Mouse (Mus musculus): ENCODE data around the gene Lce1d. TPM values are rescaled to one million over a fixed set of nuclear protein-coding genes. Genes with fewer than 3 reads are reported as not detected.
"Not testable (repeated sequence)": the region's sequence is repeated elsewhere in the genome, so short reads cannot be mapped to it uniquely, and the experiment has no call there.

Lce1d gene
- total and polyA plus RNA-seq, 3 experiments, result not detected

DNA sequence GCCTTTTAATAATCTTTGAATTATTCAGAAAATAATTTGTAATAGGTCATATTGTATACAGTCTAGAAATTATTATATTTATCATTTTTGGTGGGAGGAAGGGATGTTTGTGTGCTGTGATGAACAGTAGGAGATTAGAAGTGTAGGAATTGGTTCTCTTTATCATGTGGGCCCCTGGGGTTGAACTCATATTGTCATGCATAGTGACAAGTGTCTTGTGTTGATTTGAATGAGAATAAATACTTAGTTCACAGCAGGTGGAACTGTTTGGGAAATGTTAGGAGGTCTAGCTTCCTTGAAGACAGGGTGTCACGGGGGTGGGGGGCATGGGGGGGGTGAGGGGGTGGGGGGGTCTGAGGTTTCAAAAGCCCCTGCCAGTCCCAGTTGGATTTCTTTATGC is 7.6 kb upstream of the Lce1d start:
- Histone ChIP-seq H3K27me3 (ENCODE audit: control insufficient read depth in 1 of 2, insufficient read depth in 2 of 2, low read length in 2 of 2) (no peaks in the 10 kb centered on the region), H3K4me1 (ENCODE audit: control insufficient read depth in 1 of 2, insufficient read depth in 2 of 2, low read length in 2 of 2) (no peaks in the 10 kb centered on the region), H3K4me3 (ENCODE audit: control insufficient read depth in 1 of 2, insufficient read depth in 1 of 2, low read depth in 2 of 2, low read length in 2 of 2) (no peak overlapping the region), H3K9me3 (replicated peaks; ENCODE audit: insufficient read depth, low read length) (no peaks in the 10 kb centered on the region), H3K9ac (ENCODE audit: control insufficient read depth, low read depth, low read length, poor library complexity, severe bottlenecking) (no peak overlapping the region), H3K27ac (ENCODE audit: control insufficient read depth, low read depth, low read length) (no peak overlapping the region), H3K79me2 (ENCODE audit: control insufficient read depth, insufficient read depth, low read length, poor library complexity) (no peaks in the 10 kb centered on the region), H3K36me3 (ENCODE audit: control insufficient read depth in 1 of 2, insufficient read depth in 2 of 2, low read length in 2 of 2) (no peaks in the 10 kb centered on the region)
- TF ChIP-seq TAL1 (IDR thresholded peaks at IDR 0.05; ENCODE audit: low read length), result no peak
- TF ChIP-seq ZKSCAN1 (IDR thresholded peaks at IDR 0.05; ENCODE audit: low read depth, low read length), result no peak
- no peak for TF ChIP-seq POLR2A (IDR thresholded peaks at IDR 0.05; ENCODE audit: control insufficient read depth in 1 of 2, insufficient read depth in 1 of 2, low read depth in 1 of 2, low read length in 2 of 2, poor library complexity in 1 of 2)
- TF ChIP-seq KAT2A (conservative IDR thresholded peaks at IDR 0.05; ENCODE audit: low read depth, low read length), result no peak
- no peak for TF ChIP-seq CHD2 (IDR thresholded peaks at IDR 0.05; ENCODE audit: low read length)
- TF ChIP-seq ETS1 (IDR thresholded peaks at IDR 0.05; ENCODE audit: low read depth, low read length), result no peak
- no peak for TF ChIP-seq POLR2AphosphoS2 (IDR thresholded peaks at IDR 0.05; ENCODE audit: low read length)
- no peak for TF ChIP-seq JUND (IDR thresholded peaks at IDR 0.05; ENCODE audit: low read depth, low read length)
- no peak for TF ChIP-seq CHD1 (IDR thresholded peaks at IDR 0.05; ENCODE audit: low read depth, low read length)
- DNase-seq (ENCODE audit: low read depth, low spot score), result no peak

DNA sequence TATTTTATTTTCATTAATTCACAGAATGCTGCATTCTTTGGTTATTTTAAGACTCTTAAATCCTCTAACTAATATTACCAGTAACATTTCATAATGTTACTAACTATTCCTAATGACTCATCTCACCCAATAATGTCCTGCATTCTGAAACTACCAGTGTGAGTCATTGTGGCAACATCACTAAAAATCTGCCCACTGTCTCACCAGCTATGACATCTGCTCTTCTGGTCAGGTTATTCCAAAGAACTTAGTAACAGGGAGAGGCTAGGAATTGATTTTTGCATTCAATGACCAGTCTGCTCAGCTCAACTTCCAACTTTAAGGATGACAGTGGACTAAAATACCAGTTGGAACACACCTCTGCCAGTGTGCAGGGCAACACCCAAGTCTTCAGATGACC is 4.7 kb upstream of the Lce1d start:
- no peak for TF ChIP-seq ZC3H11A (IDR thresholded peaks at IDR 0.05; ENCODE audit: low read depth, low read length)
- TF ChIP-seq RAD21 (IDR thresholded peaks at IDR 0.05; ENCODE audit: low read depth, low read length), result no peak
- no peak for TF ChIP-seq RCOR1 (IDR thresholded peaks at IDR 0.05; ENCODE audit: low read depth, low read length)
- no peak for TF ChIP-seq MAX (IDR thresholded peaks at IDR 0.05; ENCODE audit: low read length)
- no peak for TF ChIP-seq POLR2A (IDR thresholded peaks at IDR 0.05; ENCODE audit: control insufficient read depth in 1 of 2, insufficient read depth in 1 of 2, low read depth in 1 of 2, low read length in 2 of 2, poor library complexity in 1 of 2)
- TF ChIP-seq NRF1 (IDR thresholded peaks at IDR 0.05; ENCODE audit: insufficient read depth, low read depth, low read length, poor library complexity, severe bottlenecking), result no peak
- TF ChIP-seq CHD1 (IDR thresholded peaks at IDR 0.05; ENCODE audit: low read depth, low read length), result no peak
- TF ChIP-seq POLR2AphosphoS2 (IDR thresholded peaks at IDR 0.05; ENCODE audit: low read length), result no peak
- no peak for TF ChIP-seq NELFE (IDR thresholded peaks at IDR 0.05; ENCODE audit: low read depth, low read length)
- TF ChIP-seq ELF1 (IDR thresholded peaks at IDR 0.05; ENCODE audit: low read depth, low read length), result no peak
- TF ChIP-seq GATA1 (IDR thresholded peaks at IDR 0.05; ENCODE audit: low read depth, low read length), result no peak
- no peak for TF ChIP-seq MYC (IDR thresholded peaks at IDR 0.05; ENCODE audit: low read depth, low read length)
- no peak for TF ChIP-seq TCF12 (IDR thresholded peaks at IDR 0.05; ENCODE audit: low read depth, low read length)
- TF ChIP-seq MXI1 (IDR thresholded peaks at IDR 0.05; ENCODE audit: low read depth, low read length), result no peak
- no peak for TF ChIP-seq CTCF (IDR thresholded peaks at IDR 0.05 in 2 of 3, conservative IDR thresholded peaks at IDR 0.05 in 1 of 3; ENCODE audit: control insufficient read depth in 1 of 3, insufficient read depth in 1 of 3, low read depth in 2 of 3, low read length in 3 of 3, poor library complexity in 1 of 3, severe bottlenecking in 1 of 3)
- Histone ChIP-seq H3K79me2 (ENCODE audit: control insufficient read depth, insufficient read depth, low read length, poor library complexity) (no peaks in the 10 kb centered on the region), H3K27ac (ENCODE audit: control insufficient read depth, low read depth, low read length) (no peak overlapping the region), H3K4me3 (ENCODE audit: control insufficient read depth in 1 of 2, insufficient read depth in 1 of 2, low read depth in 2 of 2, low read length in 2 of 2) (no peak overlapping the region), H3K27me3 (ENCODE audit: control insufficient read depth in 1 of 2, insufficient read depth in 2 of 2, low read length in 2 of 2) (no peaks in the 10 kb centered on the region), H3K9me3 (replicated peaks; ENCODE audit: insufficient read depth, low read length) (no peaks in the 10 kb centered on the region), H3K9ac (ENCODE audit: control insufficient read depth, low read depth, low read length, poor library complexity, severe bottlenecking) (no peak overlapping the region), H3K4me1 (ENCODE audit: control insufficient read depth in 1 of 2, insufficient read depth in 2 of 2, low read length in 2 of 2) (no peaks in the 10 kb centered on the region), H3K36me3 (ENCODE audit: control insufficient read depth in 1 of 2, insufficient read depth in 2 of 2, low read length in 2 of 2) (no peaks in the 10 kb centered on the region)
- no peak for DNase-seq (ENCODE audit: low read depth, low spot score)

DNA sequence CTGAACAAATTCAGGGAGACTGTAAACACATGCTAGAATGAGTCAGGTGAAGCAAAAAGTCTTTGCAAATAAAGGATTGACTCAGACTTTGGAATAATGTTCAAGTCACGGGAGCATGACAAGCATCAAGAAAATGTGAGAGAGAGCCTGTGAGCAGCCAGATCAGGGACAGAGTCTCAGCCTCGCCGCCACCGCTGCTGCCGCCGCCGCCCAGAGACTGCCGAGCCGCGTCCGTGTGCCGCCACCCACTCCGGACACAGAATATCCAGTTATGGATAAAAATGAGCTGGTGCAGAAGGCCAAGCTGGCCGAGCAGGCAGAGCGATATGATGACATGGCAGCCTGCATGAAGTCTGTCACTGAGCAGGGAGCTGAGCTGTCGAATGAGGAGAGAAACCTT is 2.1 kb upstream of the Lce1d start:
- DNase-seq (ENCODE audit: low read depth, low spot score); H3K9ac ChIP-seq (ENCODE audit: control insufficient read depth, low read depth, low read length, poor library complexity, severe bottlenecking); H3K4me1 ChIP-seq (ENCODE audit: control insufficient read depth in 1 of 2, insufficient read depth in 2 of 2, low read length in 2 of 2); H3K4me3 ChIP-seq (ENCODE audit: control insufficient read depth in 1 of 2, insufficient read depth in 1 of 2, low read depth in 2 of 2, low read length in 2 of 2); H3K27me3 ChIP-seq (ENCODE audit: control insufficient read depth in 1 of 2, insufficient read depth in 2 of 2, low read length in 2 of 2); H3K79me2 ChIP-seq (ENCODE audit: control insufficient read depth, insufficient read depth, low read length, poor library complexity); H3K27ac ChIP-seq (ENCODE audit: control insufficient read depth, low read depth, low read length); H3K36me3 ChIP-seq (ENCODE audit: control insufficient read depth in 1 of 2, insufficient read depth in 2 of 2, low read length in 2 of 2); H3K9me3 ChIP-seq (replicated peaks; ENCODE audit: insufficient read depth, low read length): not testable (repeated sequence)
